Mouse (Mus musculus) yolk sac, embryonic 10.5 days (tissue): ENCODE data around the gene Olfr578.

ENCODE experiments used
- DNase-seq: peaks from one replicate; pipeline ENCODE4 v3.0.0-alpha.2; 2017; ENCODE audit warnings: low spot score

The Olfr578 gene

GRCm38 (mm10) chr7:102989224-102989623 lies at the start of gene Olfr578:
TSS of gene Olfr578 (minus strand) at chr7:102989324.
- no peak for DNase-seq

GRCm38 (mm10) chr7:103037724-103038123 lies 48.6 kb upstream of the Olfr578 start, which contains the start of gene Olfr582:
TSS of gene Olfr582 (plus strand) at chr7:103038024.
- no peak for DNase-seq

GRCm38 (mm10) chr7:102975843-102976242 lies 13.3 kb downstream of the Olfr578 start, which contains the start of gene Olfr577:
TSS of gene Olfr577 (minus strand) at chr7:102975943.
- DNase-seq, result no peak

GRCm38 (mm10) chr7:102974399-102974798 lies 14.7 kb downstream of the Olfr578 start:
- DNase-seq, result no peak

GRCm38 (mm10) chr7:102962360-102962759 lies 26.8 kb downstream of the Olfr578 start, which contains the start of gene Olfr576:
TSS of gene Olfr576 (plus strand) at chr7:102962660.
- no peak for DNase-seq

GRCm38 (mm10) chr7:102958593-102958992 lies 30.5 kb downstream of the Olfr578 start, which contains the start of gene Olfr575:
TSS of gene Olfr575 (minus strand) at chr7:102958775.
- DNase-seq, result no peak

GRCm38 (mm10) chr7:102958137-102958536 lies 31.0 kb downstream of the Olfr578 start:
- DNase-seq, result no peak

- DNase-seq, result no peak
Measured at GRCm38 (mm10) chr7:102950732-102951131, 38.4 kb downstream of the Olfr578 start.

GRCm38 (mm10) chr7:102948167-102948566 lies 41.0 kb downstream of the Olfr578 start, which contains the start of gene Olfr574:
TSS of gene Olfr574 (plus strand) at chr7:102948467.
- DNase-seq, result no peak

GRCm38 (mm10) chr7:102943417-102943816 lies 45.7 kb downstream of the Olfr578 start:
- DNase-seq, result no peak

- no peak for DNase-seq
Measured at GRCm38 (mm10) chr7:102942475-102942874, 46.6 kb downstream of the Olfr578 start, which contains the start of gene Olfr573-ps1. TSS of gene Olfr573-ps1 (minus strand) at chr7:102942575.
